Mouse (Mus musculus) urinary bladder, postnatal 25 days (tissue): ENCODE results near the gene Afg1l.

ENCODE experiments used
- DNase-seq: peaks from one replicate; pipeline ENCODE4 v3.0.0; 2022; ENCODE audit warnings: low spot score

The Afg1l gene

GRCm38 (mm10) chr10:42383708-42384107, 94.7 kb downstream of the Afg1l start:
- DNase-seq, result no peak

GRCm38 (mm10) chr10:42364216-42364615, 114.1 kb downstream of the Afg1l start:
- no peak for DNase-seq

DNA sequence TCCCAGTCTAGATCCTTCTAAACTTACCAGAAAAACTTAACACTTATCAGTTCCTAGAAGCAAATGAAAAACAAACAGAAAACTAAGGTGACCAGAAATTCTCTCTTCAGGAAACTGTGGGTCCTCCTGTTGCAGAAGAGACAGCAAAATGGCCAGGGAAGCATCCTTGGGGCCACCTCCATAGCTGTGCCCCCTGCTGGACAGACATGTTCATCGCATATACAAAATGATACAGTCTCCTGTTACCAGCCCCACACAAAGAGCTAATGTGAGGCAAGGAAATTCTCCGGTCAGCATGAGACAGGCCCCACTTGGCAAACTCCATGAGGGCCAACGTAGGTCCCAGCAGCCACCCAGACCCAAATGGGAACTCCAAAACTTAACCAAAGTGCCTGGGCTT, 122.4 kb downstream of the Afg1l start:
- DNase-seq, result no peak

DNA sequence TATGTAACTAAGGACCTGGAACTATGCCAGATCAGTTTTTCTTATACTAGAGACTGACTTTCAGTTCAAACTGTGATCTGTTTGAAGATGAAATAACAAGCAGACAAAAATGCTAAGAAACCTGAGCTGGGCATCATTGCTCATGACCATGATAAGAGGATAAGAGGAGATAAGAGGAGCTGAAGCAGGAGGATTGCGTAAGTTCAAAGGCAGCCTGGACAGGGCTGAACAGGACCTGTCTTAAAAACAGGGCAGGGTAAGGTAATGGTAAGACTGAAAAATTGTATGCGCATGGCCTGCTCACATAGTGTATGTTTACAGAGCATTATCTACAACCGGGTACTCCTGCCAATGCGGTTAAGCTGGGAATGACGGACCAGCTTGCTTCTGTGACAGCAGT, 130.4 kb downstream of the Afg1l start:
- peak; percentile 6 for DNase-seq

- no peak for DNase-seq
Observed at GRCm38 (mm10) chr10:42347127-42347526, 131.2 kb downstream of the Afg1l start.

- no peak for DNase-seq
Observed at GRCm38 (mm10) chr10:42346179-42346877, 132.0 kb downstream of the Afg1l start.

GRCm38 (mm10) chr10:42342714-42343113, 135.7 kb downstream of the Afg1l start:
- DNase-seq, result no peak

DNA sequence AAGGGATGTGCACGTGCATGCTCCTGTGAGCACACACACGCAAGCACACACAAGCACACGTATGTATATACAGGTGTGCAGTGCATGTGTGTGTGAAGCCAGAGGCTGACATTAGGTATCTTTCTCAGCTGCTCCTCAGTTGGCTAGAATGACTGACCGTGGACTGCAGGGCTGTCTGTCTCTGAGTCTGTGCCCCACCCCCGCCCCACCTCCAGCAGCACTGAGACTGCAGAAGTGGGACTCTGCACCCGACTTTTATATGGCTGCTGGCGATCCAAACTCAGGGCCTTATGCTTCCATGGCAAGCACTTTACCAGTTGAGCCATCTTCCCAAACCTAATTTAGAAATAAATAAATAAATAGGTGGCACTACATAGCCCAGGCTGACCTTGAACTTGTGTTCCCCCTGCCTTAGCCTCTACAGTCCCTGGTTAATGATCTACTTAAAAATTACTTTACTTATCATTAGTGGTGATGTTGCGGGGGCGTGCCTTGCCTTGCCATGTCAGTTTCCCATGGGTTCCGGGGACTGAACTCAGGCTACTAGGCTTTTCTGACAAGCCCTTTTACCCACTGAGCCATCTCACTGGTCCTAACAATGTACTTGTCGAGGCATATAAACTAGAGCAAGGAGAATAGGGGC, 136.4 kb downstream of the Afg1l start:
- no peak for DNase-seq

- no peak for DNase-seq
Observed at GRCm38 (mm10) chr10:42340426-42340793, 138.0 kb downstream of the Afg1l start.

DNA sequence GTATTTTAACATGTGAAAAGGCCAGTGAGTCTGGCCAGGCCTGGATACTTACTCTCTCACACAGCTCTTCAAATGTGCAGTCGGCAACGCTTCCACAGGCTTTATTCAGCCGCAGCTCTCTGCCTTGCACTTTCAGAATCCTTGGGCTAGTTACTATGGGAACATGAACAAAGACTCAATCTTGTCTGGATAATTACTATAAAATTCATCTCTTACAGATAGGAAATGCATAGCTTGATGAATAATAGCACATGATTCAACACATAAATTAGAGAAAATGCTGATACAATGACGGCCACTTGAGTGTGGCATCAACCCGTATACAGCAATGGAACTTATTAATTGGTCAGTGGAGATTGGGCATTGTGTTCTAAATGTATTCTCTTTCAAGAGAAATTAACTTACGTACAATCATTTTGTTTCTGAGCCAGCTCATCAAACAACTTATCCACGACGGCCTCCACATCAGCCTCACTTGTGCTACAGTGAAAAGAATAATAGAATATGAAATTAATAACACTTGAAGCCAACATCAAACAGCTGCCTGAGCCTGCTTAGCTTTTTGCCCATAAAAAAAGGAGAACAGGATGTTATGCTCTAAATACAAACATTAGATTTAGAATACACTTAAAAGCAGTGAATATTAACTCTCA, 138.5 kb downstream of the Afg1l start:
- DNase-seq, result no peak

- no peak for DNase-seq
Observed at GRCm38 (mm10) chr10:42338456-42338855, 139.9 kb downstream of the Afg1l start.

GRCm38 (mm10) chr10:42327576-42327975, 150.8 kb downstream of the Afg1l start:
- no peak for DNase-seq

GRCm38 (mm10) chr10:42325305-42325704, 153.1 kb downstream of the Afg1l start:
- DNase-seq, result no peak

GRCm38 (mm10) chr10:42323978-42324377, 154.4 kb downstream of the Afg1l start:
- no peak for DNase-seq

- no peak for DNase-seq
Observed at GRCm38 (mm10) chr10:42313222-42313786, 165.1 kb downstream of the Afg1l start.

- DNase-seq, result no peak
Observed at GRCm38 (mm10) chr10:42312557-42312956, 165.8 kb downstream of the Afg1l start.

DNA sequence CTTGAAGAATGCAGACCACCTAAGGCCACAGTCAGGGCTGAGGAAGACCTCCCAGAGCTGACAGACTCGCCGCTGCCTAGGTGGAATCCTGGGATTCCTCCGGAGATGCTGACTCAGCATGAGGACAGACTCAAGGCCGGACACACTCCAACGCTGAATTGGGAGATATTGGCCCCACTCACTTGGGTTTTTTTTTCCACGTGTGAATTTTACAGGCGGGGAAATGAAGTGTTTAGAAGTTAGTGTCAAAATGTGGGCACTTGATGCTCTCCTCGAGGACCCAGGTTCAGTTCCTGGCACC, 169.7 kb downstream of the Afg1l start:
- no peak for DNase-seq

GRCm38 (mm10) chr10:42307980-42308686, 170.2 kb downstream of the Afg1l start:
- peak; percentile 68 for DNase-seq

DNA sequence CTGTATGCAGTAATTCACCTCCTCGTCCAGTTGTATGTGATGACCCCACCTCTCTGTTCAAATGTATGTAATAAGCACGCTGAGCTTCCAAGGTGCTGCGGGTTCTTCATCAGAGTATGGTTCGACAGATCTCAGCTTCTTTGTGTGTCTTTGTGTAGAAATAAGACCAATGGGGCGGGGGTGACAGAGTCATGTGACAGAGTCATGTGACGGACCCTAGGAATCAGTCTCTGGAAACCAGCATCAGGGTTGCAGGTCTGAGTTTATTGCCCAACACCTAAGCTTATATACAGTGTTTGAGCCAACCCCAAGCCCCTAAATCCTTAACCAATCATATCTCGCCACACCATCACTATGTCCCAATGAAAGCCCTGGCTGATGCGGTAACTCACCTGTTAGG, 171.9 kb downstream of the Afg1l start:
- no peak for DNase-seq

- DNase-seq, result no peak
Observed at GRCm38 (mm10) chr10:42300805-42301204, 177.6 kb downstream of the Afg1l start.

GRCm38 (mm10) chr10:42299967-42300366, 178.4 kb downstream of the Afg1l start:
- DNase-seq, result no peak

GRCm38 (mm10) chr10:42299426-42299825, 178.9 kb downstream of the Afg1l start:
- no peak for DNase-seq

- DNase-seq, result no peak
Observed at GRCm38 (mm10) chr10:42297954-42298353, 180.4 kb downstream of the Afg1l start.
